Mouse (Mus musculus): ENCODE results near the gene Smad1. TPM values are rescaled to one million over a fixed set of nuclear protein-coding genes. Genes with fewer than 3 reads are reported as not detected.
A peak's percentile ranks its signal among the peaks of the same experiment; 100 is the strongest.

Smad1 gene
- polyA plus RNA-seq, 1 experiment from 2014 or later: 39.6 TPM

DNA sequence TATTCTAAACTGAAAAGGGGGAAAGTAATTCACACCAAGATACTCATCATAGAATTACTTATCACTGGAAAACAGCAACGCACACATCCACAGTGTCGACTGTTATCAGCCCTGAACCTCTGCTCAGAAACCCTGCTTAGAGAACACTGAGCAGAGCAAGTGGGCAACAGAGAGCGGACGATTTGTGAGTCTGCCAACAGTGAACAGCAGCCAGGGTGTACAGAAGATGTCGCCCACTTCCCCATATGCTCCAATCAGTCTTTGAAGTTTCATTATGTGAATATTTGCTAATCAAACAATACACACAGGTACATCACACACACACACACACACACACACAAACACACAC lies 23.6 kb downstream of the Smad1 start:
- Histone ChIP-seq H3K36me3 (peaks cover 22% of the 10 kb centered on the region), H3K27me3 (ENCODE audit: low read depth, poor library complexity, severe bottlenecking) (no peaks in the 10 kb centered on the region), H3K4me3 (no peak overlapping the region), H3K27ac (no peak overlapping the region), H3K9me3 (replicated peaks) (no peaks in the 10 kb centered on the region), H3K4me1 (peaks cover 55% of the 10 kb centered on the region)
- WGBS: 78% methylated on average over 5 of the region's 5 CpGs
- DNase-seq (ENCODE audit: low spot score): no peak

DNA sequence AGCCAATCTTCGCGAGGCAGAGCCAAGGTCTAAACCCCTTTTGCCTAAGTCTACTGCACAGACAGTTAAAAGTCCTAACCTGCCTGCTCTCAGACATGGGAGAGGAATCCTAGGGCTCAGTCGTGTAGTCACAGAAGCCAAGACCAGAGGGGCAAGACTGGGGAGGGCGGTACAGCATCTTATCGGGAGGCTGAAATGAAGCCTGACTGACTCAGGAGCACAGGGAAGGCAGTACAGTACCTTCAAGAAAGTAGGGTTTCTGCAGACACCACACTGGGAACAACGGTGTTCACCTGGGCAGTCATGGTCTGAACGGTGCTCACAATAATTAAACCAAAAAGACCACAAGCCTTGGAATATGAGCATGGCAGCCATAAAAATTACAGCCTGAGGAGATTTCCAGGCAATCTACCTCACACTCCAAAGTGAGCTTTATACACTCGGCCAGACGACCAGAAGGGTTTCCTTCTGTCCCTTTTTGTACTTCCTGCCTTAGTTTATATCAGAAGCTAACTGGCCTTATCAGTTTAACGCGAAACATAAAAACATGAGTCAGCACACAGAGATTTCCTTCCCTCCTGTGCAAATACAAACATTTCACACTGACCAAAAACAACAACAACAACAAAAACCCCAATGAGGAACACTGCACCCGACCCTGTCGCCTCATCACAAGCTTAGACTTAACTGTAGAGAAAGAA lies 24.1 kb downstream of the Smad1 start:
- Histone ChIP-seq H3K27me3 (ENCODE audit: low read depth, poor library complexity, severe bottlenecking) (no peaks in the 10 kb centered on the region), H3K4me3 (no peak overlapping the region), H3K27ac (peak overlapping the region; percentile 40; the same call in 1 of the 2 replicates), H3K9me3 (replicated peaks) (no peaks in the 10 kb centered on the region), H3K36me3 (peaks cover 27% of the 10 kb centered on the region), H3K4me1 (peaks cover 50% of the 10 kb centered on the region)
- 73% methylated on average over 13 of the region's 13 CpGs for WGBS
- DNase-seq (ENCODE audit: low spot score): no peak

- Histone ChIP-seq H3K9me3 (replicated peaks) (no peaks in the 10 kb centered on the region), H3K27me3 (ENCODE audit: low read depth, poor library complexity, severe bottlenecking) (no peaks in the 10 kb centered on the region), H3K36me3 (peaks cover 34% of the 10 kb centered on the region), H3K4me1 (peaks cover 43% of the 10 kb centered on the region), H3K4me3 (no peak overlapping the region), H3K27ac (peak overlapping the region; percentile 50; the same call in 1 of the 2 replicates)
- 71% methylated on average over 5 of the region's 5 CpGs for WGBS
- DNase-seq (ENCODE audit: low spot score): no peak
Observed at GRCm38 (mm10) chr8:79374410-79374809, 24.9 kb downstream of the Smad1 start.

DNA sequence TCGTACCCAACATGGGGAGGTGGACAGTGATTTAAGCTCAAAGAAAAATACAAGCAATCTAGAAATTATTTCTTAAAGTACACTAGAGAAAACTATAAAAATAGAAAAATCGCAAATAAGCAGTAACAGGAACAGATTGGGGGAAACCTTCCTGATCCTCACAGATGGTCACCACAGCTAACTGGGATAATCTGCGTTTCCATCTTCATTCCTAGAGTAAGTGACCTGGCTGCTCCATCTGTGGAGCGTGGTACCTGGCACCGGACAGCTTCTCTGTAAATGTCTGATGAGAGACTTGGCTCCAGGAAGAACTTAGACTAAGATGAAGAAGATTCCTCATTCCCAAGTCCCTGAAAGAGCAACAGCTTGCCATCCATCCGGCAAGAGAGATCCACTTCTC lies 25.8 kb downstream of the Smad1 start:
- 93% methylated on average over 6 of the region's 6 CpGs for WGBS
- no peak for DNase-seq (ENCODE audit: low spot score)
- Histone ChIP-seq H3K27ac (no peak overlapping the region), H3K27me3 (ENCODE audit: low read depth, poor library complexity, severe bottlenecking) (no peaks in the 10 kb centered on the region), H3K36me3 (peaks cover 42% of the 10 kb centered on the region), H3K9me3 (replicated peaks) (no peaks in the 10 kb centered on the region), H3K4me3 (no peak overlapping the region), H3K4me1 (peaks cover 37% of the 10 kb centered on the region)

DNA sequence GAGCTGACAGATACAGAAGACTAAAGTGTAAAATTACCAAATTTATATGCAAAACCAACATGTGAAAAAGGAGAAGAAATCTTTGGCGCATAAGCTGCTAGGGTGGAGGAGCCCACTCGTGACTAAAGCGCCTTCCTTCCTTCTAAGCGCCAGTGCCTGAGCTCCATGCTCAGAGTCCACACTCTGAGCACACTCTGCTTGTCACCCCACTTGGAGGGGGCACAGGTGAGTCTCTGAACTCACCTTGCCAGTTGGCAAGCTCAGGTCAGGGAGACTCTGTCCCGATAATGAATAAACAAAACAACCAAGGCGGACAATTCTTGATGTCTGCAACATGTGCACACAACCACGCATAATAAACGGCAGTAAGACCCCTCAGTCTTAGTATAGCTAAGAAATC lies 26.4 kb downstream of the Smad1 start:
- peaks cover 48% of the 10 kb centered on the region for H3K36me3 ChIP-seq
- no peak for DNase-seq (ENCODE audit: low spot score)
- H3K9me3 ChIP-seq (replicated peaks): no peaks in the 10 kb centered on the region
- H3K4me3 ChIP-seq: no peak overlapping the region
- WGBS: 88% methylated on average over 8 of the region's 8 CpGs
- H3K27me3 ChIP-seq (ENCODE audit: low read depth, poor library complexity, severe bottlenecking): no peaks in the 10 kb centered on the region
- peaks cover 32% of the 10 kb centered on the region for H3K4me1 ChIP-seq
- H3K27ac ChIP-seq: no peak overlapping the region

DNA sequence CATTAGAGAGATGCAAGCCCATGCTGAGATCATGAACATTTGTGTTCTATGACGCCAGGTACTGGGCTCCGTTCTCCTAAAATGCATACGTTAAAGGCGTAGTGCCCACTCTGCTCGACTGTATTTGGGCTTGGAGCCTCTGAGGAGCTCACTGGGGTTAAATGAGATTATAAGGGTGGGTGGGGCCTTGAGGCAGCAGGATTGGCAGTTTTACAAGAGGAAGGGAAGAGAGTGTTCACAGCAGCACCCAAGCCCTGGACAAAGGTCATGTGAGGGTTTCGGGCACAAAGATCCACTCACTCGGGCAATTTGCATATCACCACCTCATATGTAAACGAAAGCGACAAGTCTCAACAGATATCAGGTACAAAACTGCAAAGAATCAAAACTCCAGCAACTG lies 26.8 kb downstream of the Smad1 start:
- H3K4me1 ChIP-seq: peaks cover 29% of the 10 kb centered on the region
- H3K36me3 ChIP-seq: peaks cover 50% of the 10 kb centered on the region

GRCm38 (mm10) chr8:79372084-79372483 lies 27.2 kb downstream of the Smad1 start:
- Histone ChIP-seq H3K36me3 (peaks cover 53% of the 10 kb centered on the region), H3K27ac (no peak overlapping the region), H3K27me3 (ENCODE audit: low read depth, poor library complexity, severe bottlenecking) (no peaks in the 10 kb centered on the region), H3K4me3 (no peak overlapping the region), H3K4me1 (peaks cover 24% of the 10 kb centered on the region), H3K9me3 (replicated peaks) (no peaks in the 10 kb centered on the region)
- WGBS: 94% methylated on average over 9 of the region's 9 CpGs
- no peak for DNase-seq (ENCODE audit: low spot score)

More for the DNA sequence above, 26.8 kb downstream of the Smad1 start:
- no peak for DNase-seq (ENCODE audit: low spot score)
- H3K9me3 ChIP-seq (replicated peaks): no peaks in the 10 kb centered on the region
- no peak overlapping the region for H3K4me3 ChIP-seq
- WGBS: 75% methylated on average over 9 of the region's 9 CpGs
- H3K27me3 ChIP-seq (ENCODE audit: low read depth, poor library complexity, severe bottlenecking): no peaks in the 10 kb centered on the region
- no peak overlapping the region for H3K27ac ChIP-seq

- no peak for DNase-seq (ENCODE audit: low spot score)
- H3K36me3 ChIP-seq: peaks cover 54% of the 10 kb centered on the region
- H3K4me3 ChIP-seq: no peak overlapping the region
- no peak overlapping the region for H3K27ac ChIP-seq
- no peaks in the 10 kb centered on the region for H3K9me3 ChIP-seq (replicated peaks)
- H3K4me1 ChIP-seq: peaks cover 20% of the 10 kb centered on the region
- H3K27me3 ChIP-seq (ENCODE audit: low read depth, poor library complexity, severe bottlenecking): no peaks in the 10 kb centered on the region
- 93% methylated on average over 12 of the region's 12 CpGs for WGBS
Observed at GRCm38 (mm10) chr8:79370646-79371290, 28.6 kb downstream of the Smad1 start.

DNA sequence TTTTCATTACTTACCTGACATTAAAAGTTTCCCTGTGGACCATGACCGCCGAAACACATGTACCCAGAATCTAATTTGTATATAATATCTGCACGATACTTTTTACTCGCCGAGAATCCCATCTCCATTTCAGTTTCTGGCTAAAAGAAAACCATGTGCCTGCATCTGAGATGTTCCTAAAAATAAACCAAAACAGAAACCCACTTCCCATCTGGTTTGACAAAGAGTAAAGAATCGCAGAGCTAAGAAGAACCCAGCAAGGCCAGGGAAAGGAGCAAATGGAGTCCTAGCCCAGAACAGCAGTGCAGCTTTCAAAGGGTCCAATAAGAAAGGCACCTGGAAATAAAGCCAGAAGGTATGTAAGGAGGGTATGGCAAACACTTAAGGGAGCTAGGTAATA lies 30.2 kb downstream of the Smad1 start:
- Histone ChIP-seq H3K27me3 (ENCODE audit: low read depth, poor library complexity, severe bottlenecking) (no peaks in the 10 kb centered on the region), H3K27ac (no peak overlapping the region), H3K36me3 (peaks cover 69% of the 10 kb centered on the region), H3K4me3 (no peak overlapping the region), H3K9me3 (replicated peaks) (no peaks in the 10 kb centered on the region), H3K4me1 (peaks cover 4% of the 10 kb centered on the region; the same call in 1 of the 2 replicates)
- 92% methylated on average over 6 of the region's 6 CpGs for WGBS
- DNase-seq (ENCODE audit: low spot score): no peak

GRCm38 (mm10) chr8:79367959-79368358 lies 31.4 kb downstream of the Smad1 start:
- peaks cover 79% of the 10 kb centered on the region for H3K36me3 ChIP-seq
- no peak overlapping the region for H3K27ac ChIP-seq
- DNase-seq (ENCODE audit: low spot score): no peak
- WGBS: 91% methylated on average over 4 of the region's 4 CpGs
- no peaks in the 10 kb centered on the region for H3K27me3 ChIP-seq (ENCODE audit: low read depth, poor library complexity, severe bottlenecking)
- peaks cover 8% of the 10 kb centered on the region for H3K4me1 ChIP-seq
- no peak overlapping the region for H3K4me3 ChIP-seq
- H3K9me3 ChIP-seq (replicated peaks): no peaks in the 10 kb centered on the region

- no peak overlapping the region for H3K4me3 ChIP-seq
- H3K27me3 ChIP-seq (ENCODE audit: low read depth, poor library complexity, severe bottlenecking): no peaks in the 10 kb centered on the region
- no peaks in the 10 kb centered on the region for H3K9me3 ChIP-seq (replicated peaks)
- H3K36me3 ChIP-seq: peaks cover 79% of the 10 kb centered on the region
- peaks cover 11% of the 10 kb centered on the region for H3K4me1 ChIP-seq
- no peak for DNase-seq (ENCODE audit: low spot score)
- 82% methylated on average over 11 of the region's 12 CpGs for WGBS
- no peak overlapping the region for H3K27ac ChIP-seq
Observed at GRCm38 (mm10) chr8:79367350-79367749, 32.0 kb downstream of the Smad1 start.

DNA sequence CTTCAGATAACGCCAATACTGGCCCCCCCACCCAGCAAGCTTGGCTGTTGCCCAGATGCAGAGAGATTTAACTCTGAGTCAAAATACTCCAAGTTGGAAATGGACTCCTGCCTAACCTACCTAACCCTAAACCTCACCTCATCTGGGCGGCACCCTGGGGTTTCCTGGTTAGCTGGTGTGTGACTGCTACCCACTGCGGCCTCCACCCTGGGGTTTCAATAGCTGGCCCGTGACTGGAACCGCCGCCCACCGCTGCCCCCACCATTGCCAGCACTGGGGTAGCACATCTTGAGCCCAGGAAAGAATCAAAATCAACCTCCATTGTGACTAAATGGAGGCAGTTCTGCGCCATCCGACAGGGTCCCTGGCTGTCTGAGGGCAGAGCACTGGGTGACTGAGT lies 33.1 kb downstream of the Smad1 start:
- Histone ChIP-seq H3K27ac (no peak overlapping the region), H3K9me3 (replicated peaks) (no peaks in the 10 kb centered on the region), H3K4me1 (peaks cover 13% of the 10 kb centered on the region), H3K27me3 (ENCODE audit: low read depth, poor library complexity, severe bottlenecking) (no peaks in the 10 kb centered on the region), H3K4me3 (no peak overlapping the region), H3K36me3 (peaks cover 74% of the 10 kb centered on the region)
- DNase-seq (ENCODE audit: low spot score): no peak
- 95% methylated on average over 9 of the region's 9 CpGs for WGBS

GRCm38 (mm10) chr8:79365707-79366106 lies 33.6 kb downstream of the Smad1 start:
- H3K36me3 ChIP-seq: peaks cover 71% of the 10 kb centered on the region
- WGBS: 92% methylated on average over 3 of the region's 3 CpGs
- H3K4me1 ChIP-seq: peaks cover 16% of the 10 kb centered on the region
- no peak overlapping the region for H3K4me3 ChIP-seq
- no peaks in the 10 kb centered on the region for H3K9me3 ChIP-seq (replicated peaks)
- no peaks in the 10 kb centered on the region for H3K27me3 ChIP-seq (ENCODE audit: low read depth, poor library complexity, severe bottlenecking)
- H3K27ac ChIP-seq: no peak overlapping the region
- no peak for DNase-seq (ENCODE audit: low spot score)
